Mouse (Mus musculus) C2C12 (cell line): ENCODE measurements around the gene Asic2.
A peak's percentile ranks its signal among the peaks of the same experiment; 100 is the strongest.

Experiments
- CEBPB ChIP-seq: IDR thresholded peaks from one replicate; pipeline ENCODE4 v1.6.1; 2011; ENCODE audit warnings: low read depth, mild to moderate bottlenecking, control low read depth, moderate library complexity
- CTCF ChIP-seq: IDR thresholded peaks from one replicate; pipeline ENCODE4 v1.5.1; 2011; ENCODE audit not compliant: control insufficient read depth, insufficient read depth, insufficient read length
- FOSL1 ChIP-seq: IDR thresholded peaks from one replicate; pipeline ENCODE4 v1.8.0; 2011; ENCODE audit warnings: mild to moderate bottlenecking, low read length; ENCODE audit not compliant: poor library complexity, insufficient read depth, severe bottlenecking
- MAX ChIP-seq: IDR thresholded peaks from one replicate; pipeline ENCODE4 v1.6.1; 2011; ENCODE audit warnings: mild to moderate bottlenecking, control low read depth
- MYOD1 ChIP-seq: IDR thresholded peaks from one replicate; pipeline ENCODE4 v1.6.1; 2011; ENCODE audit warnings: low read depth; ENCODE audit not compliant: control insufficient read depth, insufficient read length
- MYOG ChIP-seq: IDR thresholded peaks from one replicate; pipeline ENCODE4 v1.6.1; 2011; ENCODE audit not compliant: control insufficient read depth, insufficient read length; ENCODE audit errors: extremely low read depth
- USF1 ChIP-seq: IDR thresholded peaks from one replicate; pipeline ENCODE4 v1.6.1; 2011; ENCODE audit warnings: low read depth, mild to moderate bottlenecking, control low read depth, moderate library complexity

DNA sequence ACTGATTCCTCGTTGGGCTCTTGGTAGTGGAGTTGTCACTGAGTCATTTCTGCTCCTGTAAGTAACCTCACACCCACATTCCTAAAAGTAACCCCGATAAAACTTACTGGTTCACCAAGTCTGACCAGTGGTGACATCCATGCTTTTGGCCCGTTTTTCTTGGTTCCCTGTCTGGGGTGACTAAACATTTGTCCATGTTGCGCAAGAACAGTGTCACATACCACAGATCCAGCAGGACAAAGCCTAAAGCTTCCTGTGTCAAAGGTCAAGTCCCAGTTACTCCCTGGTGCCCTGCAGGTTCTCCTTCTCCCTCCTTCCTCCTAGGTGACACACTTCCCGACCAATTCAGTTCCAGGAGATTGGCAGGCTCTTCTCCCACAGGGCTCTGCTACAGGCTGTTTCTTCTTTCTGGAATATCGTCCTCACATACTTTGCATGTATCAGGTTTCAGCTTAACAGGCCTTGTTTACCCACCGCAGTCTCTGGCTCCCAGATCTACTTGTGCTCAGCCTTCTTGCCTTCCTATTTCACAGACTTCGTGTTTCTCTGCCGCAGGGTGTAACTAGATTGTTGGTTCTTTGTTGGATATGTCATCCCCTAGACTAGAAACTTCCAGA lies 991.9 kb downstream of the Asic2 start:
- TF ChIP-seq CTCF (no peak), CEBPB (peak; percentile 93), MAX (no peak), USF1 (no peak), MYOD1 (no peak), MYOG (no peak), FOSL1 (no peak)
